Mouse (Mus musculus) heart, postnatal 0 days (tissue): ENCODE data around the gene Gm13694.
"Not testable (repeated sequence)": the region's sequence is repeated elsewhere in the genome, so short reads cannot be mapped to it uniquely, and the experiment has no call there.

ENCODE experiments used
- CTCF ChIP-seq: IDR thresholded peaks from 2 replicates; pipeline ENCODE4 v1.5.1; 2016; ENCODE audit warnings: antibody characterized with exemption, control low read depth, low read depth
- EP300 ChIP-seq: IDR thresholded peaks from 2 replicates; pipeline ENCODE4 v1.6.1; 2016; ENCODE audit warnings: antibody characterized with exemption, low read depth

DNA sequence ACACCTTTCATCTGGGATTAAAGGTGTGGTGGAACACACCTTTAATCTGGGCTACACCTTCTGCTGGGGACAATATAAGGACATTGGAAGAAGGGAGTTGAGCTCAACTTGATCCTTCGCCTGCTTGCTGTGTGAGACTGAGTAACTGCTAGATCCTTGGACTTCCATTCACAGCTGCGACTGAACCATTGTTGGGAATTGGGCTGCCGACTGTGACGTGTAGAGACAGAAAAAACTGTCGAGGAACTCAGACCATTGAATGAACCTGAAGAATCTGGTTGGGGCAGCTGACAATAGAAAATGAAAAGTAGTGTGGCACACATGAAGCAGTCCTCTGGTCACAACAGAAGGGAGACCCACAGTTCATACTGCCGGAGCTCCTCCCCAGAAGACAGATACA, 23.3 kb upstream of the Gm13694 start, which contains the start of gene Gm13698:
- TF ChIP-seq CTCF, EP300: not testable (repeated sequence)
